Mouse (Mus musculus): ENCODE results near the gene Sec14l2.

GRCm38 (mm10) chr11:4118081-4118921 is 4.9 kb downstream of the Sec14l2 start:
- TF ChIP-seq CTCF (IDR thresholded peaks at IDR 0.05) (no peak), EP300 (IDR thresholded peaks at IDR 0.05) (no peak)
